Mouse (Mus musculus) heart, embryonic 13.5 days (tissue): ENCODE results near the gene Gm266. TPM values are rescaled to one million over a fixed set of nuclear protein-coding genes. Genes with fewer than 3 reads are reported as not detected.
A peak's percentile ranks its signal among the peaks of the same experiment; 100 is the strongest.

Experiments
- ATAC-seq: fragments of 200-750 bp; cut with Nextera tagmentation; 2 replicates; pipeline ENCODE4 v1.8.0; 2017; ENCODE audit warnings: moderate TSS enrichment; ENCODE audit not compliant: insufficient number of reproducible peaks, low FRiP score, low TSS enrichment; ENCODE audit errors: extremely low read depth
- H3K27ac ChIP-seq: fragments of 300-500 bp; sonication (generic); replicated peaks from 2 replicates; pipeline ENCODE4 v1.5.1; 2015; ENCODE audit warnings: moderate library complexity, mild to moderate bottlenecking, inconsistent platforms
- H3K27me3 ChIP-seq: fragments of 300-500 bp; sonication (generic); replicated peaks from 2 replicates; pipeline ENCODE4 v1.6.1; 2015; ENCODE audit warnings: mild to moderate bottlenecking, inconsistent platforms
- H3K36me3 ChIP-seq: fragments of 300-500 bp; sonication (generic); 2 replicates; pipeline ENCODE4 v1.6.1; 2015; ENCODE audit warnings: mild to moderate bottlenecking, inconsistent platforms
- H3K4me1 ChIP-seq: fragments of 300-500 bp; sonication (generic); 2 replicates; pipeline ENCODE4 v1.6.1; 2015; ENCODE audit warnings: inconsistent platforms
- H3K4me2 ChIP-seq: fragments of 300-500 bp; sonication (generic); 2 replicates; pipeline ENCODE4 v1.6.1; 2015; ENCODE audit warnings: inconsistent platforms, mild to moderate bottlenecking, moderate library complexity
- H3K4me3 ChIP-seq: fragments of 300-500 bp; sonication (generic); 2 replicates; pipeline ENCODE4 v1.5.1; 2015; ENCODE audit warnings: moderate library complexity, mild to moderate bottlenecking, inconsistent platforms
- H3K9ac ChIP-seq: fragments of 300-500 bp; sonication (generic); 2 replicates; pipeline ENCODE4 v1.6.1; 2015; ENCODE audit warnings: inconsistent platforms, mild to moderate bottlenecking, moderate library complexity
- H3K9me3 ChIP-seq: fragments of 300-500 bp; sonication (generic); 2 replicates; pipeline ENCODE4 v1.6.1; 2016; ENCODE audit warnings: inconsistent platforms
- WGBS: fragments of 180-500 bp; shearing (Covaris S2); methylation state at CpG from one replicate; pipeline ENCODE4 v1.1.7; 2015; ENCODE audit warnings: mixed read lengths; 5-methylcytosine and 5-hydroxymethylcytosine counted together
- polyA plus RNA-seq: library from polyadenylated mRNA; unstranded; fragments of >200 nt; fragmentation: Nextera tagmentation; extraction: Ambion mirVana; gene quantifications from 2 replicates; pipeline ENCODE4 v1.2.1, GENCODE M21; 2015

Gene Gm266
- polyA plus RNA-seq, 1 experiment from 2014 or later, result 2.1 TPM

GRCm38 (mm10) chr12:111503063-111503567 is 17.5 kb upstream of the Gm266 start:
- peaks cover 22% of the 10 kb centered on the region for H3K27me3 ChIP-seq
- 72% methylated on average over 12 of the region's 12 CpGs for WGBS
- no peak overlapping the region for H3K4me2 ChIP-seq
- H3K9me3 ChIP-seq, result no peaks in the 10 kb centered on the region
- ATAC-seq, result no peak
- H3K27ac ChIP-seq, result no peak overlapping the region
- no peak overlapping the region for H3K9ac ChIP-seq
- 0 out of 2 replicates have a peak, but pooled peaks cover 4% of the 10 kb centered on the region for H3K4me1 ChIP-seq
- no peak overlapping the region for H3K4me3 ChIP-seq
- H3K36me3 ChIP-seq, result no peaks in the 10 kb centered on the region

DNA sequence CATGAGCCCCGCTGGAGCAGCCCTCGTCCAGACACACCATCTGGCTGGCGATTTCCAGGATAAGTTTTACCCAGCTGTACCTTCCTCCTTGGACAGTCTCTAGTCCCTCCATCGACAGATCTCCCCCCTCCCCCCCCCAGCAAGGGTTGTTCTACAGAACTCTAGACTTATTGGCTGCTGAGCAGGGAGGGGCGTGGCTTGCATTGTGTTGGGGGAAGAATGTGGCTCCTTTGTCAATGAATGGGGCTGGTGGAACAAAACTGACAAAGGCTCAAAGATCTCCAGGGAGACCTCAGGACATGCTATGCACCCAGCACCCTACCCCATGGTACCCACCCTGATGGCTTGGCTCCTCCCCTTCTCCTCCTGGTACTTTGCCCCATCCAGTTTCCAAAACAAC is 15.1 kb upstream of the Gm266 start:
- 30% methylated on average over 5 of the region's 5 CpGs for WGBS
- no peak for ATAC-seq
- Histone ChIP-seq H3K27ac (no peak overlapping the region), H3K36me3 (no peaks in the 10 kb centered on the region), H3K4me1 (0 out of 2 replicates have a peak, but pooled peaks cover 4% of the 10 kb centered on the region), H3K4me3 (no peak overlapping the region), H3K4me2 (no peak overlapping the region), H3K27me3 (peaks cover 23% of the 10 kb centered on the region), H3K9ac (no peak overlapping the region), H3K9me3 (no peaks in the 10 kb centered on the region)

GRCm38 (mm10) chr12:111499617-111500016 is 14.0 kb upstream of the Gm266 start:
- Histone ChIP-seq H3K4me2 (no peak overlapping the region), H3K36me3 (no peaks in the 10 kb centered on the region), H3K9ac (no peak overlapping the region), H3K27me3 (peaks cover 25% of the 10 kb centered on the region), H3K4me3 (no peak overlapping the region), H3K27ac (no peak overlapping the region), H3K4me1 (0 out of 2 replicates have a peak, but pooled peaks cover 1% of the 10 kb centered on the region), H3K9me3 (no peaks in the 10 kb centered on the region)
- 59% methylated on average over 5 of the region's 5 CpGs for WGBS
- no peak for ATAC-seq

- ATAC-seq, result no peak
- no peak overlapping the region for H3K4me2 ChIP-seq
- no peaks in the 10 kb centered on the region for H3K36me3 ChIP-seq
- peaks cover 12% of the 10 kb centered on the region; the same call in 1 of the 2 replicates for H3K27me3 ChIP-seq
- H3K9ac ChIP-seq, result no peak overlapping the region
- H3K4me3 ChIP-seq, result no peak overlapping the region
- no peak overlapping the region for H3K27ac ChIP-seq
- H3K9me3 ChIP-seq, result no peaks in the 10 kb centered on the region
- no peaks in the 10 kb centered on the region for H3K4me1 ChIP-seq
- WGBS, result 49% methylated on average over 2 of the region's 2 CpGs
Observed at GRCm38 (mm10) chr12:111497076-111497475, 11.5 kb upstream of the Gm266 start.

- no peak overlapping the region for H3K4me3 ChIP-seq
- no peak overlapping the region for H3K4me2 ChIP-seq
- no peaks in the 10 kb centered on the region for H3K36me3 ChIP-seq
- H3K9ac ChIP-seq, result no peak overlapping the region
- 51% methylated on average over 4 of the region's 4 CpGs for WGBS
- H3K9me3 ChIP-seq, result no peaks in the 10 kb centered on the region
- no peak for ATAC-seq
- H3K27me3 ChIP-seq, result peaks cover 25% of the 10 kb centered on the region
- no peaks in the 10 kb centered on the region for H3K4me1 ChIP-seq
- no peak overlapping the region for H3K27ac ChIP-seq
Observed at GRCm38 (mm10) chr12:111494931-111495330, 9.3 kb upstream of the Gm266 start.

- WGBS, result 70% methylated on average over 11 of the region's 11 CpGs
- H3K9me3 ChIP-seq, result no peaks in the 10 kb centered on the region
- no peak overlapping the region for H3K4me2 ChIP-seq
- H3K27ac ChIP-seq, result no peak overlapping the region
- peaks cover 69% of the 10 kb centered on the region for H3K27me3 ChIP-seq
- H3K36me3 ChIP-seq, result no peaks in the 10 kb centered on the region
- no peak overlapping the region for H3K9ac ChIP-seq
- ATAC-seq, result no peak
- peaks cover 17% of the 10 kb centered on the region for H3K4me1 ChIP-seq
- no peak overlapping the region for H3K4me3 ChIP-seq
Observed at GRCm38 (mm10) chr12:111489261-111489865, 3.7 kb upstream of the Gm266 start.

DNA sequence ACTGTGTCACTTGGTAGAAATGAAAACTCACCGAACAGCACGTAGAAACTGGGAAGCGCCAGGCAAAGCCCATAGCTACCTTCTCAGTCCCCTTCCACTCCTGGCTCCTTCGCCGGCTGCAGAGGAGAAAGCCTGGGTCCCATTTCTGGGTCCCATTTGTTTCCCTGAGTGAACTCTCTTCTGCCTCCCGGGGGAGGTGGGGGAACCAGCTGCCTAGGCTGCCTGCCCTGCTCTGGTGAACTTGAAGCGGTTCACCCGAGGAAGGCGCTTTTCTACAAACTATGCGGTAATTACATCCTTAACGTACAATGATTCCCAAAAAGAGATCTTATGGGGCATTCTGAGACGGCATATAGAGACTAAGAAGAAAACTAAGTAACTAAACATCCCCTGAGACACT is 832 bp upstream of the Gm266 start:
- H3K27me3 ChIP-seq, result peaks cover 91% of the 10 kb centered on the region
- H3K36me3 ChIP-seq, result no peaks in the 10 kb centered on the region
- H3K4me1 ChIP-seq, result peaks cover 18% of the 10 kb centered on the region
- no peaks in the 10 kb centered on the region for H3K9me3 ChIP-seq
- WGBS, result 10% methylated on average over 12 of the region's 12 CpGs
- peak overlapping the region; percentile 75; the same call in 1 of the 2 replicates for H3K9ac ChIP-seq
- peak overlapping the region; percentile 61 for H3K4me3 ChIP-seq
- H3K27ac ChIP-seq, result no peak overlapping the region
- H3K4me2 ChIP-seq, result peak overlapping the region; percentile 89
- no peak for ATAC-seq

- no peaks in the 10 kb centered on the region for H3K9me3 ChIP-seq
- peak overlapping the region; percentile 61 for H3K4me3 ChIP-seq
- H3K36me3 ChIP-seq, result no peaks in the 10 kb centered on the region
- peaks cover 20% of the 10 kb centered on the region for H3K4me1 ChIP-seq
- WGBS, result 1% methylated on average over 63 of the region's 63 CpGs
- peaks cover 85% of the 10 kb centered on the region for H3K27me3 ChIP-seq
- ATAC-seq, result no peak
- H3K9ac ChIP-seq, result peak overlapping the region; percentile 75
- peak overlapping the region; percentile 89 for H3K4me2 ChIP-seq
- H3K27ac ChIP-seq, result no peak overlapping the region
Observed at GRCm38 (mm10) chr12:111485046-111485651, 474 bp downstream of the Gm266 start.

GRCm38 (mm10) chr12:111479917-111480316 is 5.7 kb downstream of the Gm266 start:
- Histone ChIP-seq H3K36me3 (no peaks in the 10 kb centered on the region), H3K9me3 (peaks cover 6% of the 10 kb centered on the region), H3K4me1 (peaks cover 7% of the 10 kb centered on the region), H3K27me3 (peaks cover 56% of the 10 kb centered on the region), H3K4me3 (no peak overlapping the region), H3K9ac (no peak overlapping the region), H3K27ac (no peak overlapping the region), H3K4me2 (no peak overlapping the region)
- WGBS, result 63% methylated on average over 2 of the region's 2 CpGs
- ATAC-seq, result no peak

DNA sequence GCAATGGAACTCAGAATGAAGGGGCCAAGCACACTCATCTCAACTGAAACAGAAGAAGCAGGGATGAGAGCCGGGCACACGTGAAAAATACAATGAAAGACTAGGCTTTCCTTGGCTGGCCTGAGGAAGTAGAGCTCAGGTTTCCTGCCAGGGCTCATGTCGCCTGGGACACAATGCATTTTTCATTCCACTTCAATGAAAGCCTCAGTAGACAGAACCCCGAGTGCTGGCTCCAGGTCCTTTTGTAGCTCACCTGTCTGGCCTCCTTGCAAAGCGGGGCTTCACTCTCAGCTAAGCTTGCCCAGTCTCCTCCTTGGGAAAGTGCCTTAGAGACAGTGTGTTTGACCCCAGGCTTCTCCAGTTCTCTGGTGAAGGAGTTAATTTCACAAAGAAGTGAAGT is 6.7 kb downstream of the Gm266 start:
- Histone ChIP-seq H3K4me3 (no peak overlapping the region), H3K27ac (no peak overlapping the region), H3K36me3 (no peaks in the 10 kb centered on the region), H3K4me2 (no peak overlapping the region), H3K27me3 (peaks cover 55% of the 10 kb centered on the region), H3K9me3 (peaks cover 6% of the 10 kb centered on the region), H3K9ac (no peak overlapping the region), H3K4me1 (peaks cover 7% of the 10 kb centered on the region; the same call in 1 of the 2 replicates)
- ATAC-seq, result no peak
- 62% methylated on average over 5 of the region's 5 CpGs for WGBS

DNA sequence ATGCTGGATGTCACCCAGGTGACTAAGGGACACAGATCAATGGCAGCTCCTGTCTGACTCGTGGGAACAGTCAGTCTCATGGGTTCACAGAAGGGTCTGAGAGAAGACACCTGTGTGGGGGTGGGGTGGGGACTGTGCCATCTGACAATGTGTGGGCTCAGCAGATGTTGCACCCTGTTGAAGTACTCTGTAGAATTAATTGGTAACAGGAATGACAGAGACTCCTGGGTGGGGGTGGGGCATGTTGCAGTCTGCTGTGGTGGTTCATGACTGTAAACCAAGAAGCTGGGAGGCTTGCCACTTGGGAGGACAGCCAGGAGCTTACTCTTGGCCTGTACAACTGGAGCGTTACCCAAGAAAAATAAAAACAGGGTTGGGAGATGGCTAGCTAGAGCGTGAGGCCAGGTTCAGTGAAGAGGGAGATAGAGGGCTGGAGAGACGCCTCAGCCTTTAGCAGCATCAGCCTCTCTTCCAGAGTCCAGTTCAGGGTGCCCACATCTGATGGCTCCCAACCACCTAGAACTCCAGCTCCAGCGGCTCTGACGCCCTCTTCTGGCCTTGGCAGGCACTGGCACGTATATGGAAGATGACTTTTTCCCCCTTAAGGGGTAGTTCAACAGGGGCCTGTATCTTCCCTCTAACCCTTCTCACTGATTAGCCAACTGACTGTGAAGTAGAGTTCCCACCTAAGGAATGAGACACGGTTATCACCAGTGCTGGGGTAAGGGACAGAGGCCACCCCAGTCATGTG is 10.6 kb downstream of the Gm266 start:
- 43% methylated on average over 8 of the region's 8 CpGs for WGBS
- no peaks in the 10 kb centered on the region for H3K36me3 ChIP-seq
- no peak overlapping the region for H3K27ac ChIP-seq
- no peak overlapping the region for H3K4me3 ChIP-seq
- H3K4me1 ChIP-seq, result 0 out of 2 replicates have a peak, but pooled peaks cover 4% of the 10 kb centered on the region
- peaks cover 6% of the 10 kb centered on the region for H3K9me3 ChIP-seq
- no peak for ATAC-seq
- H3K27me3 ChIP-seq, result peaks cover 49% of the 10 kb centered on the region
- no peak overlapping the region for H3K9ac ChIP-seq
- H3K4me2 ChIP-seq, result no peak overlapping the region
